Mouse (Mus musculus) kidney, postnatal 10 days (tissue): ENCODE measurements at regions not wholly inside any gene's neighbourhood (a gene's known extent, or its start where the extent isn't known, plus 50 kb on each side); places are given as distances from the start of the nearest gene placed in this dataset.

Experiments
- DNase-seq: peaks from one replicate; pipeline ENCODE4 v3.0.0; 2021; ENCODE audit warnings: mixed read lengths

GRCm38 (mm10) chr14:62192814-62193213 lies 99.6 kb upstream of the Rnaseh2b start:
- DNase-seq = no peak

- no peak for DNase-seq
Observed at GRCm38 (mm10) chr14:62193371-62193770, 99.0 kb upstream of the Rnaseh2b start.

- no peak for DNase-seq
Observed at GRCm38 (mm10) chr14:62196776-62197175, 95.6 kb upstream of the Rnaseh2b start.

- DNase-seq = no peak
Observed at GRCm38 (mm10) chr14:62198476-62199190, 93.8 kb upstream of the Rnaseh2b start.

GRCm38 (mm10) chr14:62215071-62215470 lies 77.3 kb upstream of the Rnaseh2b start:
- DNase-seq = no peak

GRCm38 (mm10) chr14:62216995-62217394 lies 75.4 kb upstream of the Rnaseh2b start:
- no peak for DNase-seq

GRCm38 (mm10) chr14:62217971-62218370 lies 74.4 kb upstream of the Rnaseh2b start:
- no peak for DNase-seq

- no peak for DNase-seq
Observed at GRCm38 (mm10) chr14:62218716-62219115, 73.7 kb upstream of the Rnaseh2b start.

GRCm38 (mm10) chr14:62220770-62221169 lies 71.6 kb upstream of the Rnaseh2b start:
- no peak for DNase-seq
